Mouse (Mus musculus) spleen, postnatal 4 days (tissue): ENCODE measurements around the gene Mfap1a.
"Not testable (repeated sequence)": the region's sequence is repeated elsewhere in the genome, so short reads cannot be mapped to it uniquely, and the experiment has no call there.

ENCODE experiments used
- DNase-seq, 2 experiments: peaks; one replicate each; pipeline ENCODE4 v3.0.0; 2022; ENCODE audit warnings: low spot score in 2 of 2

Gene Mfap1a

DNA sequence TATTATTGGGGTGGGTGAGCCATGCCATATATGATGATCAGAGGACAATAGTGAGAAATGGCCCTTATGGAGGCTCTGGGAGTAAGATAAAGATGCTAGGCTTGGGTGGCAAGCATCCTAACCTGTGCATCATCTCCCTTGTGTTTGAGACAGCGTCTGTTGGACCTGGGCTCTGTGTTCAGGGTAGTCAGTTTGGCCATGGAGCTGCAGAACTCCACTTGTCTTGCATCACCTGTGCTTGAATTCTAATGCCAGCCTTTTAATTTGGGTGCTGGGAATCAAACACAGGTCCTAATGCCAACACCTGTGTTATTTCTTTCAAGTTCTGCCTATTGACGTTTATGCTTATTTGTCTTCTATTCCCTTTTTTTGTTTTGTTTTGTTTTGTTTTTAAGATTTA lies 31.2 kb downstream of the Mfap1a start:
- DNase-seq, result not testable (repeated sequence)

DNA sequence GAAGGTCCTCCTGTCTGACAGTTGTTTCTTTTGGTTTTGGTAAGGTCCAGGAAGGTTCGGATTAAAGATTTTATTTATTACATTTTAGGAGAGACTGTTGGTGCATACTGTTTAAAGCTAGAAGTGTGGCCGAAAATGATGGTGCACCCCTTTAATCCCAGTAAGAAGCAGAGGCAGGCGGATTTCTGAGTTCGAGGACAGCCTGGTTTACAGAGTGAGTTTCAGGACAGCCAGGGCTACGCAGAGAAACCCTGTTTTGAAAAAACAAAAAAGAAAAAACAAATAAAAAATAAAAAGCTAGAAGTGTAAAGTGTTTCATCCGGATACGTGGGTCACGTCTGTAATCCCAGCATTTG lies 32.3 kb downstream of the Mfap1a start:
- DNase-seq, result peak in 1 of 2 experiments; percentile 62

GRCm38 (mm10) chr2:121473301-121474179 lies 32.9 kb downstream of the Mfap1a start, which contains the start of gene Mfap1b:
Gene Mfap1b, minus strand, starts transcription at chr2:121474067.
- peak; percentile 77 to 86 for DNase-seq

DNA sequence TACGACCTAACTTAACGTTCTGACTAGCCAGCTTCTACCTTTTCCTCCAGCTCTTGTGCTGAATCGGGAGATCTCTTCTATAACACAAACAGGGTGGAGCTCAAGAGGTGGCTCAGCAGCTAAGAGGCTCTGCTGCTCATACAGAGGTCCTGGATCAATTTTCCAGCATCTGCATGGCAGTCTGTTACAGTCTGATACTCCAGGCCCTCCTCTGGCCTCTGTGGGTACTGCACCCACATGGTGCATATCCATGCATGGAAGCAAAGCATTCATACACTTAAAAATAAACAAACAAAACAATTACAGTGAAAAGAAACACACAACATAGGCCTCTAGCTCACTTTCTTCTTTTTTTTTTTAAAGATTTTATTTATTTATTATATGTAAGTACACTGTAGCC lies 33.7 kb downstream of the Mfap1a start:
- DNase-seq, result not testable (repeated sequence)

- not testable (repeated sequence) for DNase-seq
Measured at GRCm38 (mm10) chr2:121468982-121469381, 37.5 kb downstream of the Mfap1a start.

DNA sequence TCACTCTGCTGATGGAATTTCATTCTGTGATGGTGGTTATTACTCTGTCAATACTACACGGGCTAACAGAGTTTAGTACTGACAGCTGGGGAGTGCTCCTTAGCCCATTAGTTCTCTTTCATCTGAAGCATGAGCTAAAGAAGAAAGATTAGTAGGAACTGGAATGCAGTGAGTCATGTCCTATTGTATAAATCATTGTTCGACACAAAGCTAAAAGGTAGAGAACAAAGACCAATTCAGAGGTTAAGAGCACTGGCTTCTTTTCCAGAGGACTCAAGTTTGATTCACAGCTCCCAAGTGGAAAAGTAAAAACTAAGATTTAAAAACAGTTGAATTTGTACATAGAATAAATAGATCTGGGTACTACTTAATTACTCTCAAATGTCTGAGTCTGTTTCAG lies 46.4 kb downstream of the Mfap1a start:
- DNase-seq, result no peak

DNA sequence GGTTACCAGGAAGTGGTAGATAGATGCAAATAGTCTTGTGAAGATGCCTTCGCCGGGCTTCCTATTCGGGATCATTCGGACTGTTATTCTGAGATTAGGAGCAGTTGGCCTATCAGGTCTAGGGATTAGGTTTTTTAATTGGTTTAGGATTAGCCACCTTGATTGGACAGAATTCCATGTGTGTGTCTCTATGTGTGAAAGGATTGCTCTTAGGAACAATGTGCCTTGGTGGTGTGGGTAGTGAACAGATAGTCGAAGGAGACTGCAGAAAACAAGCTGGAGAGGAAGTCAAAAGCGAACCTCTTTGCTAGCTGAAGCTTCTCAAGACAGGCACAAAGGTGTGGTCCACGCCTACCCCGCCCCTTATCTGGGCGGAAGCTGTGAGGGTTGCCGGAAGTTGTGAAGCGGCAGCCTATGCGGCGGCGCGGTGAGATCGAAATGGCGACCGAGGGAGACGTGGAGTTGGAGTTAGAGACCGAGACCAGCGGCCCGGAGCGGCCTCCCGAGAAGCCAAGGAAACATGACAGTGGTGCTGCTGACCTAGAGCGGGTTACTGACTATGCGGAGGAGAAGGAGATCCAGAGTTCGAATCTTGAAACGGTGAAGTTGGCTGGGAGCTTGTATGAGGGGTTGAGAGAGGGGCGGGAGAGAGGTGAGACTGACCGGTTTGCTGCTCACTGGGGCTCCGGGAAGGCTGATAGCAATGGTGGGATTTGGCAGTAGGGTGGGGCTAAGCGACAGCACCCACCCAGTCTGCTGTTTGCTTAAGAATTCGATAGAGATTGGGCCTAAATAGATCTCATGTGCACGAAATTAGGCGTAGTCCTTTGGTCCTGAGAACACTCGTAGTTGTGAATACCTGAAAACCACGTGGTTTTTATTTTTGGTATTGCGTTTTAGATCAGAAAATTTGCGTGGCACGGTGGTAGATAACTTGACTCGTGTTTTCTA lies 49.5 kb downstream of the Mfap1a start, which contains the start of gene Serinc4:
TSS of gene Serinc4 (minus strand) at position 90 of the 951 bp plus-strand sequence.
- peak; percentile 87 to 93 for DNase-seq

DNA sequence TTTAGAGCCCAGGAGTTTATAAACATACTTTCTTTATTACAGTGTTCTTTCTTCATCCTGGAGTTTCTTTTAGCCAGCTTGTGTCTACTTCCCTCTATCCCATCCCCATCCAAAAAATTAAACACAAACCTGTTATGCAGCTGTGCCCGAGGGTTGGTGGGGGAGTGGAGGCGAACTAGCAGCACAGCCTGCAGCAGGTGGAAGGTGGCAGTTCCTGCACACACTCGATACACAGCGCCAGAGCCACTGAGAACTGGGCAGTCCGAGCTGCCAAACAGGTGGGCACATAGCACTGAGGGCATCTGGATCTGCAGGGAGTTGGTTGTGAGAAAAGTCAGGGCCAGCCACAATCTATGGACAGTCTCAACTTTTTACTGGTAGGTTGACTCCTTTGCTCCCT lies 50.9 kb downstream of the Mfap1a start:
- DNase-seq, result no peak

DNA sequence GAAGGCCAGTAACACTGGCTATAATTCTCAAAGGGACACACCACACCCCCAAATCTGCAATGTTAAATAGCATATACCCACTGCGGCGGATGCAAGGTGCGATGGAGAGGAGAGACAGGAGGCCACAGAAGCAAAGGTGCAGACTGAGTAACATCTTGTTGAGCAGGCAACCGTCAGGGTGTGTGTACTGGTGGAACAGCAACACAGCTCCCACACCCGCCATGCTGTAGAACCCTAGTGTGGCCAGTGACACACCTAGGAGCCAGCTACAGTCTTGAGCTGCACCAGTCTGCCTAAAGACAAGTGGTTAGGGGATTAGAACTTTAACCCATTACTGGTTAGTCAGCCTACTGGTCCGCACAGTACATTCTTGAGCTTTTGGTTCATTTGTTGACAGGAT lies 52.5 kb downstream of the Mfap1a start:
- no peak for DNase-seq

DNA sequence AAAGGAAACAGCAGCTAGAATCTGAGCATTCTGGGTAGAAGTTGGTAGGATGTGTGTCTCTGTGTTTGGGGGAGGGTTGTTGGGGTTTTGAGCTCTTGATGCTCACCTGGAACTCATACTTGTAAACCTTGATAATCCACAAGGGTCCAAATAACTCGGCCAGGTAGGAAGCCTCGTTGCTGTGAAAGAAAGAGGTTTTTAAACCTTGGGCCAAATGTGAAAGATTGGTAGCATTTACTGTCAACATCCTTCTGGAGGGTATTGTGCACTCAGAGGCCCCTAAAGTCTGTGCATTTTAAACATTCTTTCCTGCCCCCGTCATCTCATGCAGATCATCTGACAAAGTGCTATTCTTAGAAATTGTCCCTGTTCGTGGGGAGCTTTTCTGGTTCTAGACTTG lies 53.5 kb downstream of the Mfap1a start, which contains the start of gene Hypk:
TSS of gene Hypk (plus strand) at position 301 of the 400 bp plus-strand sequence.
- DNase-seq, result no peak

DNA sequence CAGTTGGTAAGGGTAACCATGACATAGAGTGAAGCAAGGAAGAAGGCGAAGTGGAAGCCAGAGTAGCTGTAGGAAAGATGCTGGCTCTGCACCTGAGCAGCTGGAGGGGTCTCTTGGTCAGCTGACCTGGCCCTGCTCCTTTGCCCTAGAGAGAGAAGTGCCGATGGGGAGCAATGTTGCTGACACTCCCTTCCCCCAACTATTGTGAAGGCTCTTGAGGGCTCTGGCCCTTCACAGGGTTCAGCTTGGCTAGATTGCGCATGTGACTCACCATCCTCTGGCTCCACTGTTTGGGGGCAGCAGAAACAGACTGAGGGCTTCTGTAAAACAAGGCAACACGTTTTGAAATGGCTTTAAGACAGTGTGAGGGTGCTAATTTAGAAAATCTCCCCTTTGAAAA lies 54.1 kb downstream of the Mfap1a start:
- no peak for DNase-seq

- no peak for DNase-seq
Measured at GRCm38 (mm10) chr2:121450093-121450492, 56.4 kb downstream of the Mfap1a start.

GRCm38 (mm10) chr2:121449545-121450011 lies 56.9 kb downstream of the Mfap1a start:
- DNase-seq, result no peak

GRCm38 (mm10) chr2:121448739-121449535 lies 57.5 kb downstream of the Mfap1a start, which contains the start of gene Serf2:
Gene Serf2, plus strand, starts transcription at chr2:121449195.
- DNase-seq, result peak; percentile 99

DNA sequence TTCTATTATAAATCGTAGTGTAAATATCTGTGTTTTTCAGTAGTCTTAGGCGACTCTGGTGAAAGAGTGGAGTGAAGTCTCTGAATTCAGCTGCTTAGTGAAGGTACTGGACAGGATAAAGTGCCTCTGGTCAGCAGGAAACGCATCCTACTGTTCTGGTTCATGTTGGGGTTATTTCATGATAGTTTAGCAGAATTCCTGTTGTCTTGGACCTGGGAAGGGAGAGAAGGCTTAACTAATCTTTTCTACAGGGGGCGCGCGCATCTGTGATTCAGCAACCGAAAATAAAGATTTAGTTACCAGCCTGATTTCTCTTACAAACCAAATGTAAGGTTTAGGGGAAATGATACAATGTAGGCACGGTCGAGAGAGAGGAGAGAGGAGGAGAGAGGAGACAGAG lies 58.3 kb downstream of the Mfap1a start:
- no peak for DNase-seq

DNA sequence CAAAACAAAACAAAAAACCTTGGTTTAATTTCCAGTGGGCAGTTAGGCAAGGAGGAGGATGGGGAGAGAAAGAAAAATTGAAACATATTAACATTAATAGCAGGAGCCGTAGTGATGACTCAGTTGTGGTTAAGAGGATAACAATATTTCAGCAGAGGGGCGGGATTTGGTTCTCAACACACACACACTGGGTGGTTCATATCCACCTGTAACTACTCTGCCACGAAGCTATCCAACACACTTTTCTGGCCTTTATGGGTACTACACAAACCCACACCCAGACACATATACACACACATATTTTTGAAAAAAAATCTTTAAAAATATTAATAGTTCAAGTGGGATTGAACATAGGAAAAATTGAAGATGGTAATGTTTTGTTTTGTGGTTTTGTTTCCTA lies 59.5 kb downstream of the Mfap1a start:
- no peak for DNase-seq

GRCm38 (mm10) chr2:121446506-121446905 lies 60.0 kb downstream of the Mfap1a start:
- no peak for DNase-seq

- no peak for DNase-seq
Measured at GRCm38 (mm10) chr2:121445117-121445516, 61.3 kb downstream of the Mfap1a start.

- DNase-seq, result no peak
Measured at GRCm38 (mm10) chr2:121444178-121444577, 62.3 kb downstream of the Mfap1a start, which contains the start of gene Ell3. Gene Ell3, minus strand, starts transcription at chr2:121444278.

DNA sequence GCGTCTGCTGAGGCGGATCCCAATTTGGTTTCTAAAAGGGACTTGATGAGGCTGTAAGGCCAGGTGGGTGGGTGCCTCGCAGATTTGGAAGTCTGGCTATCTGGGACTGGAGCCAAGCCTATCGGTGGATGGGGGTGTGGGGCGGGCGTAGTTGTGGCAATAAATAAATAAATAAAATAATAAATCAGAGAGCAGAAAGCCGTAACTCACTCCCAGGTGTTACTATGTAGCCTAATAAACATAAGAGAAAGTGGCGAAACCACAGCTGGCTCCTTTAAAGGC lies 63.5 kb downstream of the Mfap1a start:
- DNase-seq, result no peak
